In the genomic region with DNA sequence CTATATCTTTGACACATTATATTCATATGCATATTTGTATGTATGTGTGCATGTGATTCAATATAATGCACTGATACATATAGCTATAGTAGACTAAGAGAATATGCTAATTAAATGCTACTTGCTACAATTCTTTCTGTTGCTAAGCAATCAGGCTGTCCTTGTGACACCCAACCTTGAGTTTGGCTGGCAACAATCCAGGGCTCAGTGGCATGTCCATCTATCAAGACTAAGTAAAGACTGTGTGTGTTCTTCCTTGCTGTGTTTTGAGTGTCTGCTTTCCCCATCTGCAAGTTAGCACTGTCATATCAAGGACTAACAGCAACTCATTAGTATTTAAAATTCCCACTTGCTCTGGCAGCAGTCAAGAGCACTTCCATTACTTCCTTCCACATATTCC, we compare ENCODE assay signal across 13 mouse cellular contexts.
A peak's percentile ranks its signal among the peaks of the same experiment; 100 is the strongest.
DNase-seq lines count a peak whose midpoint lies in the region; ATAC-seq and TF ChIP-seq lines count a peak whose summit lies in the region.
"Had no signal": no experiment of that assay in that cellular context is flagged by ENCODE, and none has a peak within 500 bp of the region (broad histone marks: within the 10 kb centered on the region; RNA-seq: fewer than 3 reads in every experiment).

No protein-coding gene starts in this region.

- no peak overlapping the region for H3K27ac ChIP-seq in hindbrain, embryonic 11.5 days (ENCODE audit: low read depth, low read length)
- no peak overlapping the region for H3K27ac ChIP-seq in hindbrain, embryonic 10.5 days
- no peak overlapping the region for H3K27ac ChIP-seq in hindbrain, embryonic 13.5 days
- H3K27ac ChIP-seq in intestine, postnatal 0 days (ENCODE audit: low read depth, low read length), result no peak overlapping the region
- H3K27ac ChIP-seq: limb, embryonic 12.5 days had no signal

- H3K4me3 ChIP-seq in hindbrain, embryonic 11.5 days (ENCODE audit: low read depth, low read length), result no peak overlapping the region
- no peak overlapping the region for H3K4me3 ChIP-seq in hindbrain, embryonic 10.5 days
- H3K4me3 ChIP-seq in hindbrain, embryonic 13.5 days, result no peak overlapping the region
- H3K4me3 ChIP-seq in intestine, postnatal 0 days (ENCODE audit: low read depth, low read length), result no peak overlapping the region
- H3K4me3 ChIP-seq: limb, embryonic 12.5 days had no signal

- no peaks in the 10 kb centered on the region for H3K36me3 ChIP-seq in hindbrain, embryonic 11.5 days (ENCODE audit: control insufficient read depth, insufficient read depth, low read length)
- no peaks in the 10 kb centered on the region for H3K36me3 ChIP-seq in hindbrain, embryonic 10.5 days
- no peaks in the 10 kb centered on the region for H3K36me3 ChIP-seq in hindbrain, embryonic 13.5 days
- H3K36me3 ChIP-seq in intestine, postnatal 0 days (ENCODE audit: control insufficient read depth, insufficient read depth), result no peaks in the 10 kb centered on the region
- H3K36me3 ChIP-seq: limb, embryonic 12.5 days had no signal

- H3K4me2 ChIP-seq in hindbrain, embryonic 11.5 days (replicated peaks; ENCODE audit: low read depth, low read length), result no peak overlapping the region
- H3K4me2 ChIP-seq in hindbrain, embryonic 13.5 days, result no peak overlapping the region
- no peak overlapping the region for H3K4me2 ChIP-seq in intestine, postnatal 0 days (replicated peaks; ENCODE audit: low read depth)
- H3K4me2 ChIP-seq: limb, embryonic 12.5 days had no signal

- ATAC-seq in hindbrain, embryonic 11.5 days (ENCODE audit: low FRiP score), result peak; percentile 78
- ATAC-seq in hindbrain, embryonic 13.5 days (ENCODE audit: low FRiP score), result peak; percentile 71
- no peak for ATAC-seq in intestine, postnatal 0 days
- ATAC-seq: liver, postnatal 0 days had no signal

- H3K9ac ChIP-seq in hindbrain, embryonic 11.5 days (ENCODE audit: low read depth, low read length), result no peak overlapping the region
- H3K9ac ChIP-seq in hindbrain, embryonic 13.5 days, result no peak overlapping the region
- H3K9ac ChIP-seq in intestine, postnatal 0 days (ENCODE audit: low read depth, low read length), result no peak overlapping the region
- H3K9ac ChIP-seq: limb, embryonic 12.5 days; liver, postnatal 0 days had no signal

- DNase-seq in hindbrain, embryonic 11.5 days (ENCODE audit: low spot score), result peak; percentile 35
- no peak for DNase-seq in hindbrain, embryonic 10.5 days (ENCODE audit: low spot score)
- DNase-seq in right cerebral cortex, postnatal 4 days, result peak; percentile 7
- no peak for DNase-seq in right cerebral cortex, postnatal 25 days
- DNase-seq in spleen, adult 18-20 months, result no peak
- DNase-seq: cerebellum, adult 9-11 months; heart, adult 18-20 months; kidney, adult 11 months; layer of hippocampus, postnatal 36 days; liver, postnatal 0 days had no signal

- no peaks in the 10 kb centered on the region for H3K9me3 ChIP-seq in hindbrain, embryonic 11.5 days (ENCODE audit: control insufficient read depth, low read length)
- no peaks in the 10 kb centered on the region for H3K9me3 ChIP-seq in hindbrain, embryonic 10.5 days
- no peaks in the 10 kb centered on the region for H3K9me3 ChIP-seq in hindbrain, embryonic 13.5 days
- H3K9me3 ChIP-seq in intestine, postnatal 0 days (ENCODE audit: control insufficient read depth), result no peaks in the 10 kb centered on the region
- H3K9me3 ChIP-seq: limb, embryonic 12.5 days had no signal

- H3K27me3 ChIP-seq in hindbrain, embryonic 11.5 days (ENCODE audit: control insufficient read depth, insufficient read depth, low read length), result no peaks in the 10 kb centered on the region
- H3K27me3 ChIP-seq in hindbrain, embryonic 10.5 days (ENCODE audit: insufficient read depth, poor library complexity, severe bottlenecking), result no peaks in the 10 kb centered on the region
- no peaks in the 10 kb centered on the region for H3K27me3 ChIP-seq in hindbrain, embryonic 13.5 days
- H3K27me3 ChIP-seq in intestine, postnatal 0 days (replicated peaks; ENCODE audit: control insufficient read depth, insufficient read depth, low read length), result no peaks in the 10 kb centered on the region
- H3K27me3 ChIP-seq: limb, embryonic 12.5 days had no signal

- no peak for TF ChIP-seq CTCF in intestine, postnatal 0 days (IDR thresholded peaks at IDR 0.05; ENCODE audit: low read depth)

- H3K4me1 ChIP-seq in hindbrain, embryonic 11.5 days (replicated peaks; ENCODE audit: control insufficient read depth, insufficient read depth, low read length), result no peaks in the 10 kb centered on the region
- 0 out of 2 replicates have a peak, but pooled peaks cover 4% of the 10 kb centered on the region for H3K4me1 ChIP-seq in hindbrain, embryonic 10.5 days (replicated peaks)
- peaks cover 9% of the 10 kb centered on the region for H3K4me1 ChIP-seq in hindbrain, embryonic 13.5 days (replicated peaks)
- H3K4me1 ChIP-seq in intestine, postnatal 0 days (replicated peaks; ENCODE audit: control insufficient read depth, insufficient read depth, low read length), result no peaks in the 10 kb centered on the region
- H3K4me1 ChIP-seq: limb, embryonic 12.5 days had no signal

Comparison
In these comparisons a context has a peak if more than half of its experiments do, and no peak if none do; other contexts are left out.
1. DNase-seq: peak in hindbrain, embryonic 11.5 days (single experiment) and right cerebral cortex, postnatal 4 days (single experiment); none in hindbrain, embryonic 10.5 days (single experiment), right cerebral cortex, postnatal 25 days (single experiment) and spleen, adult 18-20 months (0 of 2).